Mouse (Mus musculus) brain, embryonic 14.5 days (tissue): ENCODE measurements around the gene Mylk4.

ENCODE experiments used
- CTCF ChIP-seq: fragments of 200-500 bp; IDR thresholded peaks from 2 replicates; pipeline ENCODE4 v1.5.1; 2012; ENCODE audit warnings: inconsistent platforms, mild to moderate bottlenecking, moderate library complexity, borderline replicate concordance; ENCODE audit not compliant: insufficient read depth, insufficient read length; ENCODE audit errors: extremely low read depth
- POLR2A ChIP-seq: fragments of 200-500 bp; IDR thresholded peaks from 2 replicates; pipeline ENCODE4 v1.6.1; 2012; ENCODE audit warnings: mild to moderate bottlenecking, inconsistent platforms, borderline replicate concordance; ENCODE audit not compliant: poor library complexity, insufficient read depth, insufficient read length, severe bottlenecking; ENCODE audit errors: extremely low read depth

- TF ChIP-seq POLR2A (no peak), CTCF (no peak)
These were observed 41.8 kb upstream of the Mylk4 start for GRCm38 (mm10) chr13:32825546-32825945.
